ENCODE assay signal across 11 mouse cellular contexts in genomic region chr16:43572766-43573165, GRCm38 (mm10).
DNase-seq lines count a peak whose midpoint lies in the region; ATAC-seq and TF ChIP-seq lines count a peak whose summit lies in the region.
"Had no signal": no experiment of that assay in that cellular context is flagged by ENCODE, and none has a peak within 500 bp of the region (broad histone marks: within the 10 kb centered on the region; RNA-seq: fewer than 3 reads in every experiment).

No protein-coding gene starts in this region.

- TF ChIP-seq POLR2A in heart, adult 2 months (IDR thresholded peaks at IDR 0.05; ENCODE audit: insufficient read depth, low read depth, low read length) = no peak
- no peak for TF ChIP-seq POLR2A in testis, adult 2 months (IDR thresholded peaks at IDR 0.05; ENCODE audit: control insufficient read depth, low read depth, low read length)

- H3K27me3 ChIP-seq in heart, adult 2 months (ENCODE audit: control insufficient read depth, insufficient read depth, low read length) = no peaks in the 10 kb centered on the region
- H3K27me3 ChIP-seq in testis, adult 2 months (ENCODE audit: control insufficient read depth, insufficient read depth, low read length) = no peaks in the 10 kb centered on the region
- no peaks in the 10 kb centered on the region for H3K27me3 ChIP-seq in hindbrain, embryonic 12.5 days
- no peaks in the 10 kb centered on the region for H3K27me3 ChIP-seq in liver, embryonic 11.5 days (replicated peaks; ENCODE audit: control insufficient read depth, insufficient read depth, low read length)
- H3K27me3 ChIP-seq: liver, embryonic 13.5 days had no signal

- peaks cover 31% of the 10 kb centered on the region for H3K4me1 ChIP-seq in heart, adult 2 months (ENCODE audit: control insufficient read depth, insufficient read depth, low read length)
- H3K4me1 ChIP-seq in testis, adult 2 months (ENCODE audit: control insufficient read depth, insufficient read depth, low read length) = no peaks in the 10 kb centered on the region; the same call in 1 of the 2 replicates
- peaks cover 42% of the 10 kb centered on the region for H3K4me1 ChIP-seq in hindbrain, embryonic 12.5 days
- peaks cover 8% of the 10 kb centered on the region; the same call in 1 of the 2 replicates for H3K4me1 ChIP-seq in liver, embryonic 11.5 days (replicated peaks; ENCODE audit: control insufficient read depth, insufficient read depth, low read length)
- H3K4me1 ChIP-seq: liver, embryonic 13.5 days had no signal

- no peak for DNase-seq in heart, adult 2 months
- DNase-seq in heart, adult 9 months (ENCODE audit: low spot score in 2 of 2) = no peak
- no peak for DNase-seq in testis, postnatal 14 days (ENCODE audit: low spot score)
- DNase-seq in ovary, postnatal 10 days (ENCODE audit: low spot score) = no peak
- no peak for DNase-seq in liver, embryonic 11.5 days (ENCODE audit: low spot score)
- no peak for DNase-seq in cerebellum, postnatal 36 days
- DNase-seq: cerebellum, postnatal 25 days; liver, embryonic 13.5 days; thymus, adult 18-20 months had no signal

- peak overlapping the region; percentile 4; the same call in 1 of the 2 replicates for H3K9ac ChIP-seq in heart, adult 2 months (ENCODE audit: low read depth, low read length)
- H3K9ac ChIP-seq in hindbrain, embryonic 12.5 days = no peak overlapping the region
- no peak overlapping the region for H3K9ac ChIP-seq in liver, embryonic 11.5 days (ENCODE audit: low read depth, low read length)
- H3K9ac ChIP-seq: liver, embryonic 13.5 days had no signal

- ATAC-seq in hindbrain, embryonic 12.5 days (ENCODE audit: low FRiP score) = no peak
- ATAC-seq in liver, embryonic 11.5 days (replicated peaks; ENCODE audit: low FRiP score) = no peak

- H3K9me3 ChIP-seq in hindbrain, embryonic 12.5 days (replicated peaks) = no peaks in the 10 kb centered on the region
- H3K9me3 ChIP-seq in liver, embryonic 11.5 days (ENCODE audit: control insufficient read depth, low read length) = no peaks in the 10 kb centered on the region
- H3K9me3 ChIP-seq: liver, embryonic 13.5 days had no signal

- intact Hi-C loops in heart, adult 2 months (cut with DNase I) = loop anchor here (5.0 to 10.0 kb wide), 3 partner anchors 68 to 175 kb away; no protein-coding TSS in a partner anchor

- no peak overlapping the region for H3K4me3 ChIP-seq in heart, adult 2 months
- H3K4me3 ChIP-seq in testis, adult 2 months (ENCODE audit: control insufficient read depth, low read depth, low read length) = no peak overlapping the region
- H3K4me3 ChIP-seq in hindbrain, embryonic 12.5 days = no peak overlapping the region
- no peak overlapping the region for H3K4me3 ChIP-seq in liver, embryonic 11.5 days (ENCODE audit: low read depth, low read length)
- H3K4me3 ChIP-seq: liver, embryonic 13.5 days had no signal

- no peak overlapping the region for H3K4me2 ChIP-seq in hindbrain, embryonic 12.5 days (replicated peaks)
- no peak overlapping the region for H3K4me2 ChIP-seq in liver, embryonic 11.5 days
- H3K4me2 ChIP-seq: liver, embryonic 13.5 days had no signal

- H3K79me2 ChIP-seq in heart, adult 2 months (replicated peaks; ENCODE audit: control insufficient read depth, insufficient read depth, low read length) = no peaks in the 10 kb centered on the region

- H3K36me3 ChIP-seq in heart, adult 2 months (ENCODE audit: control insufficient read depth, insufficient read depth, low read length) = peaks cover 23% of the 10 kb centered on the region
- no peaks in the 10 kb centered on the region for H3K36me3 ChIP-seq in testis, adult 2 months (ENCODE audit: control insufficient read depth, insufficient read depth, low read length)
- peaks cover 4% of the 10 kb centered on the region; the same call in 1 of the 2 replicates for H3K36me3 ChIP-seq in hindbrain, embryonic 12.5 days
- no peaks in the 10 kb centered on the region for H3K36me3 ChIP-seq in liver, embryonic 11.5 days (ENCODE audit: control insufficient read depth, insufficient read depth, low read length)
- H3K36me3 ChIP-seq: liver, embryonic 13.5 days had no signal

- TF ChIP-seq EP300 in heart, adult 2 months (IDR thresholded peaks at IDR 0.05; ENCODE audit: insufficient read depth, low read depth, low read length) = no peak

- WGBS in heart, adult 2 months = 34% methylated on average over 10 of the region's 10 CpGs
- 72% methylated on average over 10 of the region's 10 CpGs for WGBS in hindbrain, embryonic 12.5 days
- WGBS in liver, embryonic 11.5 days = 72% methylated on average over 10 of the region's 10 CpGs

- peak overlapping the region; percentile 90 for H3K27ac ChIP-seq in heart, adult 2 months
- peak overlapping the region; percentile 32 for H3K27ac ChIP-seq in testis, adult 2 months (ENCODE audit: control insufficient read depth, insufficient read depth, low read depth, low read length)
- peak overlapping the region; percentile 65; the same call in 1 of the 2 replicates for H3K27ac ChIP-seq in hindbrain, embryonic 12.5 days
- H3K27ac ChIP-seq in liver, embryonic 11.5 days (ENCODE audit: low read depth, low read length) = no peak overlapping the region
- H3K27ac ChIP-seq: liver, embryonic 13.5 days had no signal

- no peak for TF ChIP-seq CTCF in heart, adult 2 months (IDR thresholded peaks at IDR 0.05)
- TF ChIP-seq CTCF in testis, adult 2 months (IDR thresholded peaks at IDR 0.05; ENCODE audit: control insufficient read depth, insufficient read depth, insufficient replicate concordance, low read depth, low read length) = no peak
